Mouse (Mus musculus) gastrocnemius, postnatal 10 days (tissue): ENCODE measurements at regions not wholly inside any gene's neighbourhood (a gene's known extent, or its start where the extent isn't known, plus 50 kb on each side); places are given as distances from the start of the nearest gene placed in this dataset.

ENCODE experiments used
- DNase-seq: peaks from one replicate; pipeline ENCODE4 v3.0.0; 2021; ENCODE audit warnings: mixed read lengths

- peak; percentile 3 for DNase-seq
These were observed 290.3 kb upstream of the Nt5c1b start for GRCm38 (mm10) chr12:10079482-10079881.

DNA sequence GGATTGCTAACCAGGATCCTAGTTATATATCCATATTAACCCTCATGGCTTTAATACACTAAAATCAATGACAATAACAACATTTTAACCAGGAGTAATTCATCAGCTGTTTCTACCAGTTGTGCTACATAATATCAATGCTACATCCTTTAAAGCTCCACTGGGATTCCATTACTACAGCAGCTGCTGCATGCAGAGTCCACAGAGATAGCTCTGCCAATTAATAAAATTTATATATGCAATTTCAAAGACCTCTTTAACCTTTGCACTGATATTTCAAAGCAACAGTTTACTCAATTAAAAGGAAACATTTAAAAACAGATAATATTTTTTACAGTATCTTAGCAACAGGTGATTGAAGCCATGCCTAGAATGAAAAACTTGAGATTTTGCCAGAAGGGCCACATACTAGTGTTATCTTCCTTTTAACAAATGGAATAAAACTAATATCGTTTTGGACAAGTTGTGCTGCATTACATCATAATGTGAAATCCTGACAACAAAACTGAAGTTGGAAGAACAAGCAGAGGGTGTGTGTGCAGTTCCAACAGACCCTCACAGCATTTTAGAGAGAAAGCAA lies 256.8 kb upstream of the Nt5c1b start:
- DNase-seq, result no peak

- no peak for DNase-seq
These were observed 247.7 kb upstream of the Nt5c1b start for GRCm38 (mm10) chr12:10122102-10122501.

DNA sequence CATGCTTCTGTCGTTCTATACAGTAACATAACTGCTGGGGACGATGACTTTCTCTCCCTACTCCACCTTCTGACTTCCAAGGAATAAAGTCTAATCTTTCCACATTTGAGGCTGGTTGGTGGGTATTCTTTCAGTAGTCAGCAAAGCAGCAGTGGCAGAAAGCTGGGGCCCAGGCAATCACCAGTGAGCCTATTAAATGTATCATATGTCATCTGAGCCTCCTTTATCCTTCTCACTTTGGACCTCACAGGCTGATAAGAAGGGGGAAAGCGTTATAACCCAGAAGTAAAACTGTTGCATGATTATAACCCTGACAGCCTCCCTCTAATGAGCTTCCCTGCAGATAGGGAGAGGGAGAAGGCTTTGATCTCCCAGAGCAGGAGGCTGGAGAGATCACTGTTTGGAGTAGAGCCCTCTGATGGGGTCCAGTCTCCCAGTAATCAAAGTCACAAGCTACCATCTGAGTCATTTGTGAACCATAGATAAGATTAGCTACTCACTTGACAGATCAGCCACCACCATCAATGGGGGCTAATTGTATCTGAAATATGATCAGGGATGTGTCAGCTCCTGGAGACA lies 241.7 kb upstream of the Nt5c1b start:
- DNase-seq, result no peak

DNA sequence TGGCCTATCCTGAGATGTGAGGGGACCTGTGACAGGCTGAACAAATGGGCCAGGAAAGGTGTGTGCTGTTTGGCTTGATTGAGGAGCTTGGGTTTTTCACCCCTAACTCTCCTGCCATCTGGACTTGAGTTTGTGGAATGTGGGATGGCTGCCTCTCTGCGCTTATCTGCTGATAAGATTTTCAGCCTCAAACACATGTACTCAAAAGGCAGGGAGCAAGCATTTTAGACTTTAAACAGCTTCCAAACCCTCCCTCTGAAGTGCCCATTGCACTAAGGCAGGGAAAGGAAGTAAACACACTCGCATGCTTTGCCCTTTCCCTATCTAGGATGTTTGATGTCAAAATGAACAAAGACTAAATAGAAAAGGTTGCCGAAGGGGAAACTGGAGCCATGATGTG lies 235.6 kb upstream of the Nt5c1b start:
- DNase-seq, result no peak

DNA sequence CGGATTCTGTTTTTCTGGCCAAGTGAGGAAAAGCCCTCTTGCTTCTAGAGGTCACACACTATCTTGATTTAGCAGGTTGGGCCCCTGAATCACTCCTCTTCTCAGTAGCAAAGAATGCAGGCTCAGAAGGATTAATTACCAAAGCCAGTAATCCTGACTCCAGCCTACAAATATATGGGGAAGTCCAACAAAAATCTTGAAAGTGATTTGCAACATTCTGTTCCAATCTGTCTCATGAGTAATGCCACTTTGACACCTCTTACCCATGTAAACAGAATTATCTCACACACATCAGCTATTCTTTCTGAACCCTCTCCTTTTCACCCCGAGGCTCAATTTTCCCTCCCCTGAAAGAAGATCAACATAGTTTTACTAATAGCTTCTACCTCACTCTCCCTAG lies 233.9 kb upstream of the Nt5c1b start:
- DNase-seq, result no peak

DNA sequence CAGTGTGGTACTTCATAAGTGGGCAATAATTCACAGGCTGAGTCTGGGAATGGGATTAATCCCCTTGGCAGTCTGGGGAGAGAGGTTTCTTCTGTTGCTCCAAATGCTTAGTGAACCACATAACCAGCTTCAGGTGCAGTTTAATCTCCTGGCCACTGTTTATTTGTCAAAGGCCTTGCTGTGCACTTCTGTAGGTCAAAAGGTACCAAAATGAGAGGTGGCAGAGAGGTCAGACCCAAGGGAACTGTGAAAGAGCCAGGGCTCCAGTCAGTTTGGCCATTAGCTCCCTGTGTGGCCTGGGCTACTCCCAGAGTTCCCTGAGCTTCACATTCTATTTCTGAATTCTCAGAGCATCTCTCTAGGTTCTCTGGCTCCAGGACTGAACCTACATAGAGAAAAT lies 229.6 kb upstream of the Nt5c1b start:
- DNase-seq, result no peak

GRCm38 (mm10) chr12:10160837-10161236 lies 208.9 kb upstream of the Nt5c1b start:
- no peak for DNase-seq

GRCm38 (mm10) chr12:10168042-10168441 lies 201.7 kb upstream of the Nt5c1b start:
- DNase-seq, result no peak

- no peak for DNase-seq
These were observed 201.2 kb upstream of the Nt5c1b start for GRCm38 (mm10) chr12:10168581-10168980.

GRCm38 (mm10) chr12:10178718-10179117 lies 191.1 kb upstream of the Nt5c1b start:
- DNase-seq, result no peak

DNA sequence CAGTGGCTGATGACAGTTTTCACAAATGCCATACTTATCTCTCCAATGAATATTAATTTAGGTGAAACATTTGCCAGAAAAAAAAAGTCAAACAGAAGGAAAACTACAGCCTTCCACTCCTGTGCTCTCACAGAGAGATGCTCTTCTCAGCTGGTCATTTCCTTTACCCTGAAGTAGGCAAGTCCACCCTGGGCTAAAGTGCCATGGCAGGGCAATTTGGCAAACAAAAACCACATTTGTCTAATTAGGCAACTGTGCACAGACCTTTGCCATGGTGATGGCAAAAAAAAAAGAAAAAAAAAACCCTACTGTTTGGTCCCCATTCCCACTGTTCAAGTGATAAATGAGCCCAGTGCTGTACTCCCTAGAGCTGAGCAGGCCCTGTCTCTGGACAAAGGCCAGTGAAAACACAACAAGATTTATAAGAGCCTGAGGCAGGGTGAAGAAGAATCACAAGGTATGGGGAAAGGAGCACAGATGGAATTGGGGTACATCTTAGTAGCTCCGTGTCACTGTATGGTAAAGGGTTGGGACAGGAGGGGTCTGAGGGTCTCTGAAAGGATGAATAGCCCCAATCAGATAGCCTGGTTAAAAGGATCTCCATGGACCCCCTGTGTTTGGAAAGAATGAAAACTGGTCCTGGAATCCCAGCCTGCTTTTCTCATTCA lies 190.5 kb upstream of the Nt5c1b start:
- DNase-seq, result no peak

DNA sequence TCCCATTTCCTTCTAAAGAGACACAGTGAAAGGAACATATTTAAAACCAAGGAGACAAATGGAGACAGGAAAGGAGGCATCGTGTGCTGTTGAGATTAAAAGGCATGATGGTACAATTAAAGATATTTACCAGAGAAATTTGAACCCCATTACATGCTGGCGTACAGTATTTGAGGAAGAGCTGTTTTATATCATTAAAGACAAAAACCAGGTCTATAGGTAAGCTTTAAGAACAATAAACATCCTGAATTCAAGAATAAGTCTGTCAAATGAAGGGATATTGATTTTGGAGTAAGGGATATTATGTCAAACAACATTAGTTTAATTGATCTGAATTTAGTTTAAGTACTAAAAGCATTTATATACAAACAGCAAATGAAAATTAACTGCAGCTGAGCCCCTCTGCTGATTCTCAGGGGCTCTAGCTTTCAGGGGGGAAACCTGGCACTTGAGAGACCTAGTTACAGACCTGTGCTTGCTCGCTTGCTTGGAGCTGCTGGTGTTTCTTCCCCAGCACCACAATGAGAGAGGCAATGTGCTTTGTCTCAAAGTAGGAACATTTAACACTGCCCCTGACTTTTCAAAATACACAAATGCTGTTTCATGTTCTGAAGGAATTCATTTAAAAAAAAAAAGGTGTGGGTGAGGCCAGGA lies 189.8 kb upstream of the Nt5c1b start:
- DNase-seq, result no peak

- DNase-seq, result no peak
These were observed 187.2 kb upstream of the Nt5c1b start for GRCm38 (mm10) chr12:10182589-10182988.

DNA sequence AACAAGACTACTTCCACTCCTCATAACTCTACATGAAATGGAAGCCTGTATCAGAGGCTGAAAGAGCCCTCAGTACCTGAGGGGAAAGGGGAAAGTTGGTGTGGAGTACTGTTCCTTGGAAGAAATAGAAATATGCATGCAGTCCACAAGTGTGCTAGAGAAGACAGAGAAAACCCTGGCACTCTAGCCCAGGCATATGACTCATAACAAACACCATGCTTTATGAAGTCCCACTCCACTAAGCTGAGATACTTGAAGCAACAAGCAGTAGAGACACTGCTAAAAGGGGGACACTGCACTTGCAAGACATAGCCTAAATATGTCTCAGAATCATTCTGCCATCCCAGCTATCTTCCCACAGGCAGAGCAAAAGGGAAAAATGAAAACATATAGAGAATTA lies 183.2 kb upstream of the Nt5c1b start:
- DNase-seq, result no peak

GRCm38 (mm10) chr12:10189746-10190145 lies 180.0 kb upstream of the Nt5c1b start:
- DNase-seq, result no peak

- DNase-seq, result no peak
These were observed 171.8 kb upstream of the Nt5c1b start for GRCm38 (mm10) chr12:10197906-10198460.

- DNase-seq, result no peak
These were observed 159.9 kb upstream of the Nt5c1b start for GRCm38 (mm10) chr12:10209841-10210240.

DNA sequence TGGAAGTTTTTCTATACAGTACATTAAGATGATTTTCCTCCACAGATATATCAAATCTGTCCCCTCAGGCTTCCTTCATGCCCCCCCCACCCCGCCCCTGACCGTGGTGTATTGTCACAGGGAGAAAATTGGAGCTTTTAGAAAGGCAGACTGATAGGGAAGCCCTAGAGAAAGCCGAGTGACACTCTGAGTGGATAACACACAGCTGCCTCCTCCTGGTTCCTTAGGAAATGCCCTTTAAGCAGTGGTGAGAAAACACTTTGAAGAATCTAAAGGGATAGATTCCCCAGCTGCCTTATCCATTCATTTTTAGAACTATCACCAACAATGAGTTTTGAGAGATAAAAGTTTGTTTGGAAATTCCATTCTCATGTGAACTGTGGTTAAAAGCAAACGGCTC lies 147.0 kb upstream of the Nt5c1b start:
- no peak for DNase-seq

- DNase-seq, result peak; percentile 7
These were observed 145.9 kb upstream of the Nt5c1b start for GRCm38 (mm10) chr12:10223832-10224231.

DNA sequence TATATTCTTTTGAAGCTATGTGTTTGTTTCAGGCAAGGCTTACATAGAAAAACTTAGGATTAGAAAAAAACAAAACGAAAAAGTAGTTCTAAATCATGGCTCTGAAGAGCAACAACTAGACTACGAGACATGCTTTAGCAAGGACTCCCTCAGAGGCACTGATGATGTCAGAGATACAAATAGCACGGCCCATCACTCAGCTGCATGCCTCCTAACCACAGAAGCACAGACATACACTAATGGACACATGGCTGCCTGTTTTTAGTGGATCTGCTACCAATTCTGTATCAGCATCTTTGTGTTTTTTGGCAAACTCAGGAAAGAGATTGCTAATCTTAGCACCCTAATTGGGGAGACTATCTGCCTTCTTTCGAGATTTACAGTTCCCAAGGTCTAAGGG lies 138.6 kb upstream of the Nt5c1b start:
- no peak for DNase-seq

DNA sequence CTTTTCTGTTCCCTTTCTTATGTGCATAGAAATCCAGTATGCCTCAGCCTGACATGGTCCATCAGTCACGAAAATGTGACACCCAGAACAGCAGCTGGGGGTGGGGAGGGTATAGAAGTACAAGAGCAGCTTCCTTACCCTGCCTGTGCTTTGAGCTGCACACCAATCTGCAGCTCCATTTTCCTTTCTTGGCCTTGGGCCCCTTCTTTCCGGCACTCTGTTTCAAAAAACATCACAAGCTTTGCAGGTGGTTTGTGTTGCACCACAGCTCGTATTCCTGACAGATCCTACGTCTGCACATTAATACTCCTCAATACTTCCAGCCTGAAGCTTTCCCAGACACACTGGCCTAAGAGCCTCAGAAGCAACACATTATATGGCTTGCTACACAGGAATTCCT lies 138.1 kb upstream of the Nt5c1b start:
- no peak for DNase-seq

GRCm38 (mm10) chr12:10248110-10248509 lies 121.7 kb upstream of the Nt5c1b start:
- DNase-seq, result no peak
